Mouse (Mus musculus): ENCODE results near the gene Mapk11. TPM values are rescaled to one million over a fixed set of nuclear protein-coding genes. Genes with fewer than 3 reads are reported as not detected.
A peak's percentile ranks its signal among the peaks of the same experiment; 100 is the strongest.

Gene Mapk11
- 5.9 and 6.4 TPM in 2 replicates for polyA plus RNA-seq (2015; fragmentation: Nextera tagmentation; extraction: Ambion mirVana)

- WGBS, result 1% methylated on average over 59 of the region's 61 CpGs
- Histone ChIP-seq H3K9ac (peak within 1 kb of the TSS; percentile 18; the same call in 1 of the 2 replicates), H3K27ac (no peak within 1 kb of the TSS), H3K27me3 (replicated peaks) (peaks cover 50% of the 10 kb centered on the region), H3K4me3 (replicated peaks) (peak within 1 kb of the TSS; percentile 63), H3K4me2 (peak within 1 kb of the TSS; percentile 93), H3K4me1 (peaks cover 29% of the 10 kb centered on the region), H3K36me3 (no peaks in the 10 kb centered on the region), H3K9me3 (no peaks in the 10 kb centered on the region)
- ATAC-seq (ENCODE audit: insufficient read depth, low FRiP score, low read depth), result peak; percentile 36; the same call in 1 of the 2 replicates
These were observed at the start of gene Mapk11 for GRCm38 (mm10) chr15:89149271-89150040. Mapk11 (minus strand) TSS chr15:89149628.

- peak overlapping the region; percentile 99 for H3K4me3 ChIP-seq (replicated peaks)
- no peak overlapping the region for H3K27ac ChIP-seq
- ATAC-seq (ENCODE audit: insufficient read depth, low FRiP score, low read depth), result no peak
- H3K27me3 ChIP-seq (replicated peaks), result no peaks in the 10 kb centered on the region
- WGBS, result 67% methylated on average over 15 of the region's 15 CpGs
- no peaks in the 10 kb centered on the region for H3K9me3 ChIP-seq
- H3K4me1 ChIP-seq, result peaks cover 15% of the 10 kb centered on the region
- H3K4me2 ChIP-seq, result peak overlapping the region; percentile 79
- H3K36me3 ChIP-seq, result no peaks in the 10 kb centered on the region
- H3K9ac ChIP-seq, result peak overlapping the region; percentile 35; the same call in 1 of the 2 replicates
These were observed 47.6 kb upstream of the Mapk11 start for GRCm38 (mm10) chr15:89197056-89197455.

GRCm38 (mm10) chr15:89196313-89196706 is 46.9 kb upstream of the Mapk11 start, which contains the start of gene Dennd6b:
Dennd6b (minus strand) TSS chr15:89196496.
- H3K36me3 ChIP-seq, result no peaks in the 10 kb centered on the region

GRCm38 (mm10) chr15:89195690-89196312 is 46.4 kb upstream of the Mapk11 start:
- H3K4me2 ChIP-seq, result peak overlapping the region; percentile 79
- H3K36me3 ChIP-seq, result no peaks in the 10 kb centered on the region
- ATAC-seq (ENCODE audit: insufficient read depth, low FRiP score, low read depth), result peak; percentile 95
- peak overlapping the region; percentile 99 for H3K4me3 ChIP-seq (replicated peaks)
- 0% methylated on average over 24 of the region's 25 CpGs for WGBS
- H3K27me3 ChIP-seq (replicated peaks), result no peaks in the 10 kb centered on the region
- peak overlapping the region; percentile 99 for H3K27ac ChIP-seq
- no peaks in the 10 kb centered on the region for H3K9me3 ChIP-seq
- H3K4me1 ChIP-seq, result peaks cover 15% of the 10 kb centered on the region
- peak overlapping the region; percentile 93 for H3K9ac ChIP-seq

More at GRCm38 (mm10) chr15:89196313-89196706, 46.9 kb upstream of the Mapk11 start, which contains the start of gene Dennd6b:
- H3K27me3 ChIP-seq (replicated peaks), result no peaks in the 10 kb centered on the region
- peak within 1 kb of the TSS; percentile 99 for H3K27ac ChIP-seq
- peak within 1 kb of the TSS; percentile 93 for H3K9ac ChIP-seq
- H3K4me2 ChIP-seq, result peak within 1 kb of the TSS; percentile 79
- peaks cover 15% of the 10 kb centered on the region for H3K4me1 ChIP-seq
- ATAC-seq (ENCODE audit: insufficient read depth, low FRiP score, low read depth), result peak; percentile 97
- no peaks in the 10 kb centered on the region for H3K9me3 ChIP-seq
- peak within 1 kb of the TSS; percentile 99 for H3K4me3 ChIP-seq (replicated peaks)
- under 1% methylated on average over 38 of the region's 38 CpGs for WGBS

GRCm38 (mm10) chr15:89195261-89195681 is 45.8 kb upstream of the Mapk11 start:
- WGBS, result 36% methylated on average over 6 of the region's 6 CpGs
- ATAC-seq (ENCODE audit: insufficient read depth, low FRiP score, low read depth), result no peak

GRCm38 (mm10) chr15:89184937-89185227 is 35.5 kb upstream of the Mapk11 start:
- H3K27me3 ChIP-seq (replicated peaks), result no peaks in the 10 kb centered on the region
- H3K9me3 ChIP-seq, result no peaks in the 10 kb centered on the region
- H3K36me3 ChIP-seq, result no peaks in the 10 kb centered on the region
- H3K9ac ChIP-seq, result no peak overlapping the region
- WGBS, result 82% methylated on average over 5 of the region's 5 CpGs
- no peak for ATAC-seq (ENCODE audit: insufficient read depth, low FRiP score, low read depth)
- peaks cover 15% of the 10 kb centered on the region; the same call in 1 of the 2 replicates for H3K4me1 ChIP-seq
- H3K27ac ChIP-seq, result no peak overlapping the region
- no peak overlapping the region for H3K4me2 ChIP-seq
- H3K4me3 ChIP-seq (replicated peaks), result no peak overlapping the region

More at GRCm38 (mm10) chr15:89195261-89195681, 45.8 kb upstream of the Mapk11 start:
- no peaks in the 10 kb centered on the region for H3K9me3 ChIP-seq
- no peaks in the 10 kb centered on the region for H3K27me3 ChIP-seq (replicated peaks)
- H3K4me1 ChIP-seq, result peaks cover 15% of the 10 kb centered on the region
- peak overlapping the region; percentile 99 for H3K27ac ChIP-seq
- H3K36me3 ChIP-seq, result no peaks in the 10 kb centered on the region
- peak overlapping the region; percentile 99 for H3K4me3 ChIP-seq (replicated peaks)
- H3K9ac ChIP-seq, result no peak overlapping the region
- H3K4me2 ChIP-seq, result peak overlapping the region; percentile 79

GRCm38 (mm10) chr15:89184141-89184936 is 34.9 kb upstream of the Mapk11 start:
- Histone ChIP-seq H3K9me3 (no peaks in the 10 kb centered on the region), H3K27ac (no peak overlapping the region)

GRCm38 (mm10) chr15:89182842-89183241 is 33.4 kb upstream of the Mapk11 start:
- ATAC-seq (ENCODE audit: insufficient read depth, low FRiP score, low read depth), result no peak
- peak overlapping the region; percentile 32; the same call in 1 of the 2 replicates for H3K4me2 ChIP-seq
- WGBS, result 70% methylated on average over 5 of the region's 5 CpGs
- H3K27ac ChIP-seq, result peak overlapping the region; percentile 95; the same call in 1 of the 2 replicates
- peaks cover 33% of the 10 kb centered on the region for H3K4me1 ChIP-seq
- H3K27me3 ChIP-seq (replicated peaks), result no peaks in the 10 kb centered on the region
- H3K9me3 ChIP-seq, result no peaks in the 10 kb centered on the region
- H3K9ac ChIP-seq, result no peak overlapping the region
- H3K36me3 ChIP-seq, result no peaks in the 10 kb centered on the region
- no peak overlapping the region for H3K4me3 ChIP-seq (replicated peaks)

More at GRCm38 (mm10) chr15:89184141-89184936, 34.9 kb upstream of the Mapk11 start:
- no peak overlapping the region for H3K4me2 ChIP-seq
- ATAC-seq (ENCODE audit: insufficient read depth, low FRiP score, low read depth), result no peak
- H3K4me1 ChIP-seq, result peaks cover 19% of the 10 kb centered on the region; the same call in 1 of the 2 replicates
- H3K27me3 ChIP-seq (replicated peaks), result no peaks in the 10 kb centered on the region
- H3K9ac ChIP-seq, result no peak overlapping the region
- no peak overlapping the region for H3K4me3 ChIP-seq (replicated peaks)
- no peaks in the 10 kb centered on the region for H3K36me3 ChIP-seq
- WGBS, result 69% methylated on average over 5 of the region's 5 CpGs

GRCm38 (mm10) chr15:89182328-89182741 is 32.9 kb upstream of the Mapk11 start:
- H3K27ac ChIP-seq, result peak overlapping the region; percentile 95
- ATAC-seq (ENCODE audit: insufficient read depth, low FRiP score, low read depth), result no peak
- WGBS, result 30% methylated on average over 6 of the region's 6 CpGs
- peak overlapping the region; percentile 32; the same call in 1 of the 2 replicates for H3K4me2 ChIP-seq
- no peaks in the 10 kb centered on the region for H3K27me3 ChIP-seq (replicated peaks)
- peaks cover 38% of the 10 kb centered on the region for H3K4me1 ChIP-seq
- no peaks in the 10 kb centered on the region for H3K36me3 ChIP-seq
- H3K9ac ChIP-seq, result no peak overlapping the region
- H3K9me3 ChIP-seq, result no peaks in the 10 kb centered on the region
- no peak overlapping the region for H3K4me3 ChIP-seq (replicated peaks)

- H3K27ac ChIP-seq, result peak overlapping the region; percentile 95
- no peak overlapping the region for H3K9ac ChIP-seq
- no peak overlapping the region for H3K4me3 ChIP-seq (replicated peaks)
- peaks cover 44% of the 10 kb centered on the region for H3K4me1 ChIP-seq
- ATAC-seq (ENCODE audit: insufficient read depth, low FRiP score, low read depth), result no peak
- no peaks in the 10 kb centered on the region for H3K27me3 ChIP-seq (replicated peaks)
- H3K9me3 ChIP-seq, result no peaks in the 10 kb centered on the region
- H3K4me2 ChIP-seq, result peak overlapping the region; percentile 92
- 61% methylated on average over 10 of the region's 10 CpGs for whole genome bisulfite sequencing
- no peaks in the 10 kb centered on the region for H3K36me3 ChIP-seq
These were observed 32.3 kb upstream of the Mapk11 start for GRCm38 (mm10) chr15:89181561-89182270.

Measured in stomach, embryonic 15.5 days (tissue).